Mouse (Mus musculus): Measurements from ENCODE around the gene Mfap1b. TPM values are rescaled to one million over a fixed set of nuclear protein-coding genes. Genes with fewer than 3 reads are reported as not detected.

The Mfap1b gene
- total and polyA plus RNA-seq, 2 experiments from 2014 or later = 34.5 to 58.4 TPM

DNA sequence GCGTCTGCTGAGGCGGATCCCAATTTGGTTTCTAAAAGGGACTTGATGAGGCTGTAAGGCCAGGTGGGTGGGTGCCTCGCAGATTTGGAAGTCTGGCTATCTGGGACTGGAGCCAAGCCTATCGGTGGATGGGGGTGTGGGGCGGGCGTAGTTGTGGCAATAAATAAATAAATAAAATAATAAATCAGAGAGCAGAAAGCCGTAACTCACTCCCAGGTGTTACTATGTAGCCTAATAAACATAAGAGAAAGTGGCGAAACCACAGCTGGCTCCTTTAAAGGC, 30.9 kb downstream of the Mfap1b start:
- Histone ChIP-seq H3K27me3 (ENCODE audit: insufficient read depth, low read length) (peaks cover 7% of the 10 kb centered on the region), H3K36me3 (ENCODE audit: insufficient read depth) (peaks cover 18% of the 10 kb centered on the region), H3K4me2 (ENCODE audit: low read depth) (peak overlapping the region; percentile 49), H3K4me3 (ENCODE audit: low read depth, low read length) (no peak overlapping the region), H3K27ac (ENCODE audit: low read depth, low read length) (no peak overlapping the region), H3K4me1 (ENCODE audit: insufficient read depth) (peaks cover 10% of the 10 kb centered on the region), H3K9me3 (ENCODE audit: low read length) (no peaks in the 10 kb centered on the region), H3K9ac (peak overlapping the region; percentile 22; the same call in 1 of the 2 replicates)
- DNase-seq (no peak), ATAC-seq (no peak)
- 11% methylated on average over 8 of the region's 8 CpGs for WGBS
- no peak for TF ChIP-seq CTCF (IDR thresholded peaks at IDR 0.05; ENCODE audit: low read depth)

DNA sequence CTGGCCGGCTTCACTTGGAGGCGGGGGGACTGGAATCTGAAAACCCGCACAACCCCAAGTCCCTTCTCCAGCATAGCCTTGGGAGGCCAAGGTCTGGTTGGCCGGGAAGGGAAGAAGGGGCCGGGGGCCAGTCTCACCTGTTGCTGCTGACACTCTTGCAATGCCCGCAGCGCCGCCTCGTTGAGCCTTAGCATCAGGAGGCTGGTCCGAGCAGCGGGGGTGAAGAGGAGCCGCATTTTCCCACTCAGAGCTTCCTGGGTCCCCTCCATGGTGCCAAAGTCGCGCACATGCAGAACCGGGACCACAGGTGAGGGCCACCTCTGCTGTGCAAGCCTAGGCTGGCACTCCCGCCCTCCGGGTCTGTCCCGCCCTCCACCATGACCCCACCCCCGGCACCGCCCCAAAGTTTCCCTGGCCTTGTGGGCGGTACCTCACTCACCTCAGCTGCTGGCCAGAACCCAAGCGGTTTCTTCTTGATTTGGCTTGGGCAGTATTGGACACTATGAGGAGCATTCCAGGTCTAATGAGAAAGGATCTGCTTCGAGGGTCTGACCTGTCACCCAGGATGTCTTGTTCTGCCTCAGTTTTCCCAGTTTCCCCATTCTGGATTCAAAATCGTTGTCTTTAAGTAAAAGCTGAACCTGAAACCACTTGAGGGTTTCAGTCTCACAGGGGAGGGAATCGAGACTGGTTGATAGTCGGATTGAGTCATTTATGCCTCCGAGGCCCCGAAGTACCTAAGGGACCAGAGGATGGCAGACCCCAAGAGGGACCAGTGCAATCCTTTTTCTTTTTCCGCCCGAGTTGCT, 31.4 kb downstream of the Mfap1b start:
- ATAC-seq (no peak), DNase-seq (no peak)
- TF ChIP-seq CTCF (IDR thresholded peaks at IDR 0.05; ENCODE audit: low read depth) = no peak
- Histone ChIP-seq H3K36me3 (ENCODE audit: insufficient read depth) (peaks cover 24% of the 10 kb centered on the region), H3K4me2 (ENCODE audit: low read depth) (peak overlapping the region; percentile 49), H3K4me3 (ENCODE audit: low read depth, low read length) (peak overlapping the region; percentile 24), H3K9me3 (ENCODE audit: low read length) (no peaks in the 10 kb centered on the region), H3K9ac (peak overlapping the region; percentile 22; the same call in 1 of the 2 replicates), H3K27me3 (ENCODE audit: insufficient read depth, low read length) (peaks cover 7% of the 10 kb centered on the region), H3K27ac (ENCODE audit: low read depth, low read length) (no peak overlapping the region), H3K4me1 (ENCODE audit: insufficient read depth) (peaks cover 10% of the 10 kb centered on the region)
- 2% methylated on average over 30 of the region's 30 CpGs for WGBS

DNA sequence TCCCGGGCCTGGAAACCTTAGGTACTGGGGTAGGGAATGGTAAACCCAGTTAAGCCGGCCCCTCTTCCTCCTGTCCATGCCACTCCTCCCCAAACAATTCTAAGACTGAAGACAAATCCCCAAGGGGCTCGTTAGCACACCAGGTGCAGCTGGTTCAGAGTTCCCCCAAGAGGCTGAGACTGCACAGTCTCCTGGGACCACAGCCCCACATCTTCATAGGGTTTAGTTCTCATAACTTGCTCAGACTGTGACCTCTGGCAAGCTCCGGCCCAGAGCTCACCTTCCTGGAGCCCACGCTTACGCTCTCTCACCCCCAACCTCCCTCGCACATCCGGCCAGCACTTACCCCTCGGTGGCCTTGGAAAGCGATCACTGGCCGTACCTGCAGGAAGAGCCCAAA, 32.1 kb downstream of the Mfap1b start:
- WGBS = 11% methylated on average over 11 of the region's 11 CpGs
- no peaks in the 10 kb centered on the region for H3K9me3 ChIP-seq (ENCODE audit: low read length)
- ATAC-seq = no peak
- H3K9ac ChIP-seq = no peak overlapping the region
- H3K4me1 ChIP-seq (ENCODE audit: insufficient read depth) = peaks cover 10% of the 10 kb centered on the region
- peaks cover 7% of the 10 kb centered on the region for H3K27me3 ChIP-seq (ENCODE audit: insufficient read depth, low read length)
- no peak overlapping the region for H3K4me3 ChIP-seq (ENCODE audit: low read depth, low read length)
- H3K36me3 ChIP-seq (ENCODE audit: insufficient read depth) = peaks cover 31% of the 10 kb centered on the region
- no peak for DNase-seq
- peak overlapping the region; percentile 49 for H3K4me2 ChIP-seq (ENCODE audit: low read depth)
- TF ChIP-seq CTCF (IDR thresholded peaks at IDR 0.05; ENCODE audit: low read depth) = no peak
- no peak overlapping the region for H3K27ac ChIP-seq (ENCODE audit: low read depth, low read length)

DNA sequence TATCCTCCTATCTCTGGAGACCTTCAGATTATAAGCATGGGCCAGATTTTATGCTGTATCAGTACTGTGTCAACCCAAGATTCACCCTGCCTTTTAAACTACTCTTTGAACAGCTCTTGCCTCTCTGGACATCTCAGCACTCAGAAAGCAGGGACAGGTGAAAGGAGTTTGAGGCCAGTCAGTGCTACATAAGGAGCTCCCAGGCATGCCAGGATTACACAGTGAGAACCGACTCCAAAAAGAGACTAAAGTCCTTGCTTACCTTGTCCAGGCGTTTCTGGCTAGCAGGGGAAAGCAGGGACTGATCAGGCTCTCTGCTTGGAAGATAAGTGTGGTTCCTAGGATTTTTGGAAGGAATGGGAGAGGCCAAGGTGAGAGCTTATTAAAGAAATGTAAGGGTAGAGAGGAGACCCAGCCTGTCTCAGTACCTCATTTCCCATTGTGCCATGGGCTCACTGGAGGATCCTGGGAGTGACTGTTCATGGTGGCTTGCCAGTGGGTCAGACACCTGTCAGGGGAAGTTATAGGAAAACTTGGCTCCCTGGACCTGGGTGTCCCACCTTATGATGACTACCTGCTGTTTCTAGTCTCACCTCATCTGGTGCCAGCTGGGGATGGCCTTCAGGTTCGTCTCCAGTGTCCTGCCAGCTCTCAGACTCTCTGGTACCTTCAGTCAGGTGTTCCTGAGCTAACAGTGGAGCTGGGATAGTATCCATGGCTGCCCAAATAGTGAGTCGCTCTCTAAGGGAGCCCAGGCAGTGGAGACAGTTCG, 32.8 kb downstream of the Mfap1b start:
- Histone ChIP-seq H3K27ac (ENCODE audit: low read depth, low read length) (no peak overlapping the region), H3K36me3 (ENCODE audit: insufficient read depth) (peaks cover 32% of the 10 kb centered on the region), H3K9me3 (ENCODE audit: low read length) (no peaks in the 10 kb centered on the region), H3K9ac (no peak overlapping the region), H3K4me2 (ENCODE audit: low read depth) (no peak overlapping the region), H3K4me3 (ENCODE audit: low read depth, low read length) (no peak overlapping the region), H3K27me3 (ENCODE audit: insufficient read depth, low read length) (peaks cover 7% of the 10 kb centered on the region), H3K4me1 (ENCODE audit: insufficient read depth) (peaks cover 10% of the 10 kb centered on the region)
- ATAC-seq = no peak
- 56% methylated on average over 5 of the region's 5 CpGs for WGBS
- no peak for TF ChIP-seq CTCF (IDR thresholded peaks at IDR 0.05; ENCODE audit: low read depth)
- no peak for DNase-seq

DNA sequence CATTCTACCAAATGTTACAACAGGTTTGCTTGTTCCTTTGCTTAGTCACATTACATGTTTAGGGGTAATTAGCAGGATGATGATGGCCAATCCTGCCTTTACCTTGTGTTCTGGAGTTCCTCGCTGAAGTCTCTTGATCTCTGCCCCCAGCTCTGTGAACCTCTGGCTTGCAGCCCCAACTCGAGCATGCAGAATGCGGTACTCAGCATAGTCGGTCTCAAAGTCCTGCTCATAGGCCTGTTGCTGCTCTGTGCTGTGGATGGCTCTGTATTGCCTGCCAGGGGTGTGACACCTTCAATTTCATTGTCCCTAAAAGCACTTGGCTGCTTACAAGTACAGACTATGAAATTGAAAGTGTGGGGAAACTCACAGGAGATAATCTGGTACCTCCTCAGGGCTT, 34.1 kb downstream of the Mfap1b start:
- ATAC-seq = no peak
- no peak overlapping the region for H3K27ac ChIP-seq (ENCODE audit: low read depth, low read length)
- H3K4me3 ChIP-seq (ENCODE audit: low read depth, low read length) = no peak overlapping the region
- peaks cover 43% of the 10 kb centered on the region for H3K36me3 ChIP-seq (ENCODE audit: insufficient read depth)
- 74% methylated on average over 4 of the region's 4 CpGs for WGBS
- H3K27me3 ChIP-seq (ENCODE audit: insufficient read depth, low read length) = peaks cover 7% of the 10 kb centered on the region
- H3K9me3 ChIP-seq (ENCODE audit: low read length) = no peaks in the 10 kb centered on the region
- H3K9ac ChIP-seq = no peak overlapping the region
- peaks cover 10% of the 10 kb centered on the region for H3K4me1 ChIP-seq (ENCODE audit: insufficient read depth)
- no peak for DNase-seq
- TF ChIP-seq CTCF (IDR thresholded peaks at IDR 0.05; ENCODE audit: low read depth) = no peak
- no peak overlapping the region for H3K4me2 ChIP-seq (ENCODE audit: low read depth)

DNA sequence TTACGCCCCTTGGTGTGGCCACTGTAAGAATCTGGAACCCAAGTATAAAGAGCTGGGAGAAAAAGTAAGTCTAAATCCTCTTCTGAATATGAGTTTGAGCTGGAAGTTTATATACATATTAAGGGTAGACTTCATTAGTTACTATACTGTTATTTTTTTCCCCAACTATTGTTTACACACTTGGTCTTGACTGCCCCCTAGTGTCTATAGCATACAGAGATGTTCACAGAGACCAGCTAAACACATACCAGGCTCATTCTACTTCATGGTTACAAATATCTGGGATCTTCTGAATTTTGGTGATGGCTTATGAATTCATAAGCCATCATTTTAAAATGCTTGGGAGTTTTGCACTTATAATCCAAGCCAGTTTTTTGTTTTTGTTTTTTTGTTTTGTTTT, 39.0 kb downstream of the Mfap1b start:
- peak; percentile 61 for TF ChIP-seq CTCF (IDR thresholded peaks at IDR 0.05; ENCODE audit: low read depth)
- Histone ChIP-seq H3K9ac (no peak overlapping the region), H3K27me3 (ENCODE audit: insufficient read depth, low read length) (no peaks in the 10 kb centered on the region), H3K4me1 (ENCODE audit: insufficient read depth) (no peaks in the 10 kb centered on the region), H3K4me2 (ENCODE audit: low read depth) (no peak overlapping the region), H3K27ac (ENCODE audit: low read depth, low read length) (no peak overlapping the region), H3K4me3 (ENCODE audit: low read depth, low read length) (no peak overlapping the region), H3K36me3 (ENCODE audit: insufficient read depth) (peaks cover 89% of the 10 kb centered on the region), H3K9me3 (ENCODE audit: low read length) (no peaks in the 10 kb centered on the region)
- no peak for ATAC-seq
- no peak for DNase-seq
- WGBS = 98% methylated on average over 1 of the region's 1 CpGs

DNA sequence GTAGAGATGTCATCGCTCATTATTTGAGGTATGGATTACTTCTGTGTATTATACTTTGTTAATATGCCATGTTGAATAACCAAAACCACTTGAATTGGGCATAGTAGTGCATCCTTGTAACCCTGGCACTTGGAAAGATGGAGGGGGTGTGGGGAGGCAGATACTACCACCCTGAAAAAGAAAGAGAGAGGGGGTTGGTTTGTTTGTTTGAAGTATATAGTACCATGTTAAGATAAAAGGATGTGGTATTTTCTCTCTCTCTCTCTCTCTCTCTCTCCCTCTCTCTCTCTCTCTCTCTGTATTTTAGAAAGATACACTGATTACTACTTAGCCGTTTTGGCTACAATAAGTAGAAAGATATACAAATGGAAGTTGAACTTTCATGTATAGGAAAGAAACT, 48.0 kb downstream of the Mfap1b start:
- Histone ChIP-seq H3K27ac (ENCODE audit: low read depth, low read length) (no peak overlapping the region), H3K36me3 (ENCODE audit: insufficient read depth) (peaks cover 51% of the 10 kb centered on the region), H3K4me2 (ENCODE audit: low read depth) (no peak overlapping the region), H3K9ac (no peak overlapping the region), H3K27me3 (ENCODE audit: insufficient read depth, low read length) (no peaks in the 10 kb centered on the region), H3K9me3 (ENCODE audit: low read length) (no peaks in the 10 kb centered on the region), H3K4me1 (ENCODE audit: insufficient read depth) (no peaks in the 10 kb centered on the region), H3K4me3 (ENCODE audit: low read depth, low read length) (no peak overlapping the region)
- WGBS = 95% methylated on average over 2 of the region's 2 CpGs
- DNase-seq (no peak), ATAC-seq (no peak)
- no peak for TF ChIP-seq CTCF (IDR thresholded peaks at IDR 0.05; ENCODE audit: low read depth)

Data from forebrain, postnatal 0 days (tissue).